Mouse (Mus musculus) stomach, postnatal 0 days (tissue): ENCODE data around the gene Fam171a2. TPM values are rescaled to one million over a fixed set of nuclear protein-coding genes. Genes with fewer than 3 reads are reported as not detected.
A peak's percentile ranks its signal among the peaks of the same experiment; 100 is the strongest.

Experiments
- ATAC-seq: fragments of 200-750 bp; cut with Nextera tagmentation; 2 replicates; pipeline ENCODE4 v1.8.0; 2017; ENCODE audit not compliant: low FRiP score, low TSS enrichment
- DNase-seq: peaks from one replicate; pipeline ENCODE4 v3.0.0-alpha.2; 2016; ENCODE audit warnings: low spot score
- H3K27ac ChIP-seq: fragments of 300-500 bp; sonication (generic); replicated peaks from 2 replicates; pipeline ENCODE4 v1.5.1; 2014; ENCODE audit warnings: mild to moderate bottlenecking, control low read depth
- H3K27me3 ChIP-seq: fragments of 300-500 bp; sonication (generic); 2 replicates; pipeline ENCODE4 v1.6.1; 2014; ENCODE audit warnings: low read length; ENCODE audit not compliant: control insufficient read depth, insufficient read depth
- H3K36me3 ChIP-seq: fragments of 300-500 bp; sonication (generic); 2 replicates; pipeline ENCODE4 v1.6.1; 2014; ENCODE audit warnings: low read length, mixed read lengths; ENCODE audit not compliant: control insufficient read depth, insufficient read depth
- H3K4me1 ChIP-seq: fragments of 300-500 bp; sonication (generic); replicated peaks from 2 replicates; pipeline ENCODE4 v1.6.1; 2014; ENCODE audit warnings: antibody characterized with exemption; ENCODE audit not compliant: control insufficient read depth, insufficient read depth
- H3K4me2 ChIP-seq: fragments of 300-500 bp; sonication (generic); replicated peaks from 2 replicates; pipeline ENCODE4 v1.6.1; 2014; ENCODE audit warnings: low read depth, mild to moderate bottlenecking, control low read depth, moderate library complexity
- H3K4me3 ChIP-seq: fragments of 300-500 bp; sonication (generic); 2 replicates; pipeline ENCODE4 v1.5.1; 2014; ENCODE audit warnings: low read depth, low read length, control low read depth
- H3K9ac ChIP-seq: fragments of 300-500 bp; sonication (generic); 2 replicates; pipeline ENCODE4 v1.6.1; 2014; ENCODE audit warnings: mild to moderate bottlenecking, low read length, control low read depth, mixed read lengths
- H3K9me3 ChIP-seq: fragments of 300-500 bp; sonication (generic); 2 replicates; pipeline ENCODE4 v1.6.1; 2016; ENCODE audit warnings: low read length; ENCODE audit not compliant: control insufficient read depth
- CTCF ChIP-seq: IDR thresholded peaks from 2 replicates; pipeline ENCODE4 v1.5.1; 2016; ENCODE audit warnings: antibody characterized with exemption, low read depth, mild to moderate bottlenecking, moderate library complexity
- EP300 ChIP-seq: optimal IDR thresholded peaks from 2 replicates; pipeline ENCODE3; 2016; ENCODE audit warnings: antibody characterized with exemption
- WGBS: fragments of 180-500 bp; shearing (Covaris S2); extraction: QIAGEN DNeasy Blood & Tissue Kit; methylation state at CpG from one replicate; pipeline ENCODE4 v1.1.7; 2014; 5-methylcytosine and 5-hydroxymethylcytosine counted together
- polyA plus RNA-seq: library from polyadenylated mRNA; unstranded; fragments of >200 nt; fragmentation: Nextera tagmentation; extraction: Ambion mirVana; gene quantifications from 2 replicates; pipeline ENCODE4 v1.2.1, GENCODE M21; 2015

The Fam171a2 gene
- polyA plus RNA-seq, 1 experiment from 2014 or later, result 2.0 TPM

GRCm38 (mm10) chr11:102399107-102399506 lies 48.4 kb downstream of the Fam171a2 start:
- H3K4me1 ChIP-seq, result peaks cover 3% of the 10 kb centered on the region; the same call in 1 of the 2 replicates
- no peak overlapping the region for H3K4me3 ChIP-seq
- no peak overlapping the region for H3K27ac ChIP-seq
- ATAC-seq, result no peak
- no peak for DNase-seq
- 8% methylated on average over 15 of the region's 15 CpGs for WGBS
- TF ChIP-seq CTCF (no peak), EP300 (no peak)
- H3K9me3 ChIP-seq, result no peaks in the 10 kb centered on the region
- H3K4me2 ChIP-seq, result peak overlapping the region; percentile 57
- 0 out of 2 replicates have a peak, but pooled peaks cover 5% of the 10 kb centered on the region for H3K27me3 ChIP-seq
- H3K36me3 ChIP-seq, result peaks cover 14% of the 10 kb centered on the region
- no peak overlapping the region for H3K9ac ChIP-seq

- H3K4me1 ChIP-seq, result peaks cover 6% of the 10 kb centered on the region; the same call in 1 of the 2 replicates
- WGBS, result 65% methylated on average over 20 of the region's 20 CpGs
- TF ChIP-seq CTCF (no peak), EP300 (no peak)
- no peak overlapping the region for H3K27ac ChIP-seq
- H3K4me2 ChIP-seq, result no peak overlapping the region
- ATAC-seq (peak; percentile 74), DNase-seq (peak; percentile 74)
- peaks cover 7% of the 10 kb centered on the region for H3K36me3 ChIP-seq
- no peaks in the 10 kb centered on the region for H3K9me3 ChIP-seq
- H3K9ac ChIP-seq, result no peak overlapping the region
- H3K27me3 ChIP-seq, result 0 out of 2 replicates have a peak, but pooled peaks cover 5% of the 10 kb centered on the region
- no peak overlapping the region for H3K4me3 ChIP-seq
Measured at GRCm38 (mm10) chr11:102398007-102398825, 49.3 kb downstream of the Fam171a2 start.

- 0 out of 2 replicates have a peak, but pooled peaks cover 5% of the 10 kb centered on the region for H3K27me3 ChIP-seq
- WGBS, result 72% methylated on average over 7 of the region's 7 CpGs
- peaks cover 6% of the 10 kb centered on the region; the same call in 1 of the 2 replicates for H3K4me1 ChIP-seq
- no peak overlapping the region for H3K4me2 ChIP-seq
- ATAC-seq (no peak), DNase-seq (no peak)
- H3K4me3 ChIP-seq, result no peak overlapping the region
- H3K27ac ChIP-seq, result no peak overlapping the region
- TF ChIP-seq EP300 (no peak), CTCF (no peak)
- no peaks in the 10 kb centered on the region for H3K36me3 ChIP-seq
- H3K9me3 ChIP-seq, result no peaks in the 10 kb centered on the region
- no peak overlapping the region for H3K9ac ChIP-seq
Measured at GRCm38 (mm10) chr11:102396671-102397141, 50.8 kb downstream of the Fam171a2 start.

- H3K9ac ChIP-seq, result no peak overlapping the region
- no peak overlapping the region for H3K4me3 ChIP-seq
- no peak overlapping the region for H3K4me2 ChIP-seq
- 54% methylated on average over 6 of the region's 6 CpGs for WGBS
- ATAC-seq (no peak), DNase-seq (no peak)
- H3K4me1 ChIP-seq, result peaks cover 6% of the 10 kb centered on the region; the same call in 1 of the 2 replicates
- H3K36me3 ChIP-seq, result no peaks in the 10 kb centered on the region
- no peaks in the 10 kb centered on the region for H3K9me3 ChIP-seq
- no peak for TF ChIP-seq CTCF
- TF ChIP-seq EP300, result no peak
- no peak overlapping the region for H3K27ac ChIP-seq
- H3K27me3 ChIP-seq, result 0 out of 2 replicates have a peak, but pooled peaks cover 5% of the 10 kb centered on the region
Measured at GRCm38 (mm10) chr11:102396263-102396662, 51.2 kb downstream of the Fam171a2 start.

- Histone ChIP-seq H3K27me3 (0 out of 2 replicates have a peak, but pooled peaks cover 5% of the 10 kb centered on the region), H3K9me3 (no peaks in the 10 kb centered on the region), H3K27ac (no peak overlapping the region), H3K9ac (no peak overlapping the region), H3K4me1 (peaks cover 6% of the 10 kb centered on the region; the same call in 1 of the 2 replicates), H3K4me3 (no peak overlapping the region), H3K36me3 (no peaks in the 10 kb centered on the region), H3K4me2 (no peak overlapping the region)
- 27% methylated on average over 5 of the region's 5 CpGs for WGBS
- DNase-seq (no peak), ATAC-seq (no peak)
- TF ChIP-seq EP300, result no peak
- TF ChIP-seq CTCF, result no peak
Measured at GRCm38 (mm10) chr11:102395250-102395649, 52.2 kb downstream of the Fam171a2 start.
